Mouse (Mus musculus) monocyte, adult 5-6 weeks (primary cell): Measurements from ENCODE around the gene Wdr46. TPM values are rescaled to one million over a fixed set of nuclear protein-coding genes. Genes with fewer than 3 reads are reported as not detected.

Experiments used
- ATAC-seq: fragments of 153-309, 156-312 bp; replicated peaks from 2 replicates; pipeline ENCODE4 v1.8.0; 2017; ENCODE audit warnings: mild to moderate bottlenecking; ENCODE audit not compliant: low TSS enrichment, insufficient number of reproducible peaks, severe bottlenecking, poor library complexity, low FRiP score
- total RNA-seq: library from RNA; stranded (forward); fragments of 200-1000, 200-491, 200-594 nt; gene quantifications from 3 replicates; pipeline ENCODE4 v1.2.3, GENCODE M21; 2017

Gene Wdr46
- total RNA-seq, 1 experiment from 2014 or later = 16.3 TPM

GRCm38 (mm10) chr17:33925406-33926116 is 14.9 kb upstream of the Wdr46 start:
- ATAC-seq = no peak

GRCm38 (mm10) chr17:33926207-33926932 is 14.1 kb upstream of the Wdr46 start:
- no peak for ATAC-seq

GRCm38 (mm10) chr17:33928251-33928947 is 12.1 kb upstream of the Wdr46 start:
- ATAC-seq = no peak

GRCm38 (mm10) chr17:33929371-33930279 is 10.8 kb upstream of the Wdr46 start, which contains the start of gene Rgl2:
Gene Rgl2 (plus strand): TSS chr17:33929543.
- ATAC-seq = peak; percentile 49

GRCm38 (mm10) chr17:33930280-33931158 is 9.9 kb upstream of the Wdr46 start:
- ATAC-seq = peak; percentile 19; the same call in 1 of the 2 replicates

- no peak for ATAC-seq
Measured at GRCm38 (mm10) chr17:33931159-33931866, 9.1 kb upstream of the Wdr46 start.

- ATAC-seq = no peak
Measured at GRCm38 (mm10) chr17:33931947-33932346, 8.5 kb upstream of the Wdr46 start.

- ATAC-seq = no peak
Measured at GRCm38 (mm10) chr17:33932448-33932847, 8.0 kb upstream of the Wdr46 start.

- ATAC-seq = no peak
Measured at GRCm38 (mm10) chr17:33932970-33933369, 7.5 kb upstream of the Wdr46 start.

GRCm38 (mm10) chr17:33935422-33936055 is 4.9 kb upstream of the Wdr46 start:
- no peak for ATAC-seq

GRCm38 (mm10) chr17:33936993-33937392 is 3.5 kb upstream of the Wdr46 start:
- ATAC-seq = no peak

- no peak for ATAC-seq
Measured at GRCm38 (mm10) chr17:33938783-33939182, 1.7 kb upstream of the Wdr46 start.

GRCm38 (mm10) chr17:33940981-33941380 is 521 bp downstream of the Wdr46 start:
- ATAC-seq = no peak

GRCm38 (mm10) chr17:33941381-33941780 is 921 bp downstream of the Wdr46 start:
- ATAC-seq = no peak

- no peak for ATAC-seq
Measured at GRCm38 (mm10) chr17:33943454-33943853, 3.0 kb downstream of the Wdr46 start.

- no peak for ATAC-seq
Measured at GRCm38 (mm10) chr17:33947430-33948089, 7.1 kb downstream of the Wdr46 start.
